Mouse (Mus musculus) embryonic fibroblast, embryonic 13.5 days (primary cell): ENCODE data around the gene Tbxas1. TPM values are rescaled to one million over a fixed set of nuclear protein-coding genes. Genes with fewer than 3 reads are reported as not detected.

Source experiments
- H3K27ac ChIP-seq: 2 replicates; pipeline ENCODE4 v1.5.1; 2012; ENCODE audit warnings: low read length, control low read depth, inconsistent platforms; ENCODE audit not compliant: insufficient read depth
- H3K4me1 ChIP-seq: 2 replicates; pipeline ENCODE4 v1.6.1; 2011; ENCODE audit warnings: low read length; ENCODE audit not compliant: control insufficient read depth, insufficient read depth
- H3K4me3 ChIP-seq: 2 replicates; pipeline ENCODE4 v1.5.1; 2011; ENCODE audit warnings: mild to moderate bottlenecking, control low read depth, low read length; ENCODE audit not compliant: insufficient read depth
- CTCF ChIP-seq: IDR thresholded peaks from 2 replicates; pipeline ENCODE4 v1.5.1; 2011; ENCODE audit warnings: mild to moderate bottlenecking, control low read depth, low read length, moderate library complexity, borderline replicate concordance; ENCODE audit not compliant: insufficient read depth
- POLR2A ChIP-seq: IDR thresholded peaks from 2 replicates; pipeline ENCODE4 v1.6.1; 2011; ENCODE audit warnings: low read depth, mild to moderate bottlenecking, control low read depth, low read length, moderate library complexity
- polyA plus RNA-seq: library from polyadenylated mRNA; stranded (reverse); fragments of >200 nt; gene quantifications from 2 replicates; pipeline ENCODE4 v1.2.4, GENCODE M21; 2011; ENCODE audit warnings: low read depth; ENCODE audit not compliant: missing spikeins, insufficient read length

Gene Tbxas1
- polyA plus RNA-seq, 1 experiment = 0.86 TPM

DNA sequence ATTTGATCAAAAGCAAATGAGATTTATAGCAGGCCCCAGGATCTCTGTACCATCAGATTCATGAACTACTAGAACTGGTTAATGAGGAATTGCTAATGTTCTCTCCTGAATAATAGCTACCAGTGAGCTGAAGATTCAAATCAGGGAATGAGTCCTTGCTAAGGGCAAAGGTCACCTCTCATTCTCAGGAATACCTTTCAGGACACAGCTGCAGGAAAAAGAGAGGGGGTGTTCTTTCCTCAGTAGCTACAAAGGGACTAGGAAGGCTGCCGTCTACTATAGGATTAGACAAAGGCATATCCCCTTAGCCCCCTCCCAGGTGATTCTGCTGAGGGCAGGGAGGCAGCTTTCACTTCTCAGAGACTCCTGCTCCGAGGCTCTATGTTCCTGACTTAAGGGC lies 5.1 kb upstream of the Tbxas1 start:
- no peak overlapping the region for H3K27ac ChIP-seq
- peaks cover 17% of the 10 kb centered on the region for H3K4me1 ChIP-seq
- no peak overlapping the region for H3K4me3 ChIP-seq
- TF ChIP-seq POLR2A = no peak
- no peak for TF ChIP-seq CTCF

DNA sequence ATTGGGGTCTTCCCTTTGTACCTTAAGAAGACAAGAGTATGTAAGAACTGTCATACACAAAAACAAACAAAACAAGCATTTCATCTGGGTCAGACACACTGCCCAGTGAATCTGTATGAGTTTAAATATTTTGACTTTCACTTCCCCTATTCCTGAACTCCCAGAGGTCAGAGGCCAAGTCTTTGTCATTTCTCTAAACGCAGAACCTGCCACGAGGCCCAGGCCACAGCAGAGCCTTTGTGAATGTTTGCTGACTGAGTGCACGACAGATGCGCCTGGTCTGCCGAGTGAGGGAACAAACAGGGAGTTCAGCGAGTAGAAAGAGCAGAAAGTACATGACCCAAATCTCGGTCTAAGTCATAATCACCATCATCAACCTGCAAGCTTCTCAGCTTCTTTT lies 4.2 kb upstream of the Tbxas1 start:
- H3K4me1 ChIP-seq = peaks cover 17% of the 10 kb centered on the region
- no peak overlapping the region for H3K4me3 ChIP-seq
- no peak overlapping the region for H3K27ac ChIP-seq
- no peak for TF ChIP-seq CTCF
- TF ChIP-seq POLR2A = no peak

DNA sequence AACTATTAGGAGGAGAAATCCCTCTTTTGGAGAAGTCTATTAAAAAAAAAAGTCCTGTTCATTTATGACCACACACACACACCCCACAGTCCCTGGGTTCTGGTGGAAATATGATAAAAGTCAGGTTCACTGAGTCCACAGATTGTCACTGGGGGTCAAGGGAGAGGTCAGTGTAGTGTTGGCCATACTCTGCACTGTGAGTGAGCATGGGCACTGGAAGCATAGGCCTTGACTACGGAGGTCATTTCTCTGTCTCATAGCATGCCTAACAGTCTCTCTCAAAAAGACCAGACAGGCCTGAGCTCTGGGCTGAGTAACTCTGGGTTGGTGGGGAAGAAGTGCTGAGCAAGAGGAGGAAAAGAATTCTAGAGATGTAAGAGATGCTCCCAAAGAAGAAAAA lies 1.9 kb upstream of the Tbxas1 start:
- Histone ChIP-seq H3K4me1 (peaks cover 19% of the 10 kb centered on the region), H3K4me3 (peak overlapping the region; percentile 92), H3K27ac (no peak overlapping the region)
- no peak for TF ChIP-seq CTCF
- no peak for TF ChIP-seq POLR2A

DNA sequence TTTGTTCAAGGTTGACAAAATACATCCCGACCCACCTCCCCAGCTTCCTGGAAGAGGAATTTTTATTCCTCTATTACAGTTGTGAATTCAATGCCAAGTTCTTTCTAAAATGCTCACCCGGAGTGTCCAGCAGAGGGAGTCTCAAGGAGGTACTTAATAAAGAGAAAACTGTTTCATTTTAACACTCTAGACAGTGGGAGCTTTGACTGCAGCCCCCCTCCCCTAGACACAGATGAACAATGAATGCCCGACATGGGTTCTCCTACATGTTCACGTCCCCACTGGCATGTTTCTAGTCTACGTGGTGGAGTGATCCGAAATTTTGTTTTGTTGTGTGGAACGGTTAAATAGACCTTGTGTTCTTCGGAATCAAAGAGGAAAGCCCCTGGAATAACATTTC lies 1.2 kb upstream of the Tbxas1 start:
- H3K4me3 ChIP-seq = peak overlapping the region; percentile 92
- peak overlapping the region; percentile 6; the same call in 1 of the 2 replicates for H3K27ac ChIP-seq
- no peak for TF ChIP-seq POLR2A
- no peak for TF ChIP-seq CTCF
- H3K4me1 ChIP-seq = peaks cover 19% of the 10 kb centered on the region

DNA sequence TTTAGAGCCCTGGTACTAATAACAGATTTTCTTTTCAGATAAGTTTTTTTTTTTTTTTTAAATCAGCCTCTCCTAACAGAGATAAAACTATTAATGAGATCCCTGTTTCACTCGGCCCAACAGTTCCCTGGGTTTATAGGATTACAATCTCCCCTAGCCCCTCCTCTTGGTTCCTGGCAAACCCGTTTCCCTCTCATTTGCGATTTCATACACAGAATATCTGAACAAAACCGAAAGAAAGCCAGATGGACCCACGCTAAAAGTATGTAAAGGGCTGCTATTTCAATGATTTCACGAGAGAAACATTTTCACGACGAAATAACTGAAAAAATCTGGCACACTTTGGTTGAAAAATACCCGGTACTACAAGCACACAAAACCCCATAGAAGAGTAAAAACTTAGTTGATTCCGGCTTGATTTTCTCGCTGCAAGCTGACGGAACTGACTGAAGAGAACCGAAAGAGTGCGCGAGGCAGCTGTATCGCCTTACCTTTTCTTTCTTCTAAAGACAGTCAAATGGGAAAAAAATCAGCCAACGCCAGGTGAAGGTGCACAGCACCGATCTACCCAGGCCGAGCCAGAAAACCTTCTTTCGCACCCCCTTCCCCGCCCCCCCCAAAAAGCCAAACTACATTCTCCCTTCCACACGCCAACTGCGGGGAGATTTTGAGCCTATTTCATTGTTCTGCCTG lies 493 bp upstream of the Tbxas1 start:
- TF ChIP-seq CTCF (no peak), POLR2A (no peak)

DNA sequence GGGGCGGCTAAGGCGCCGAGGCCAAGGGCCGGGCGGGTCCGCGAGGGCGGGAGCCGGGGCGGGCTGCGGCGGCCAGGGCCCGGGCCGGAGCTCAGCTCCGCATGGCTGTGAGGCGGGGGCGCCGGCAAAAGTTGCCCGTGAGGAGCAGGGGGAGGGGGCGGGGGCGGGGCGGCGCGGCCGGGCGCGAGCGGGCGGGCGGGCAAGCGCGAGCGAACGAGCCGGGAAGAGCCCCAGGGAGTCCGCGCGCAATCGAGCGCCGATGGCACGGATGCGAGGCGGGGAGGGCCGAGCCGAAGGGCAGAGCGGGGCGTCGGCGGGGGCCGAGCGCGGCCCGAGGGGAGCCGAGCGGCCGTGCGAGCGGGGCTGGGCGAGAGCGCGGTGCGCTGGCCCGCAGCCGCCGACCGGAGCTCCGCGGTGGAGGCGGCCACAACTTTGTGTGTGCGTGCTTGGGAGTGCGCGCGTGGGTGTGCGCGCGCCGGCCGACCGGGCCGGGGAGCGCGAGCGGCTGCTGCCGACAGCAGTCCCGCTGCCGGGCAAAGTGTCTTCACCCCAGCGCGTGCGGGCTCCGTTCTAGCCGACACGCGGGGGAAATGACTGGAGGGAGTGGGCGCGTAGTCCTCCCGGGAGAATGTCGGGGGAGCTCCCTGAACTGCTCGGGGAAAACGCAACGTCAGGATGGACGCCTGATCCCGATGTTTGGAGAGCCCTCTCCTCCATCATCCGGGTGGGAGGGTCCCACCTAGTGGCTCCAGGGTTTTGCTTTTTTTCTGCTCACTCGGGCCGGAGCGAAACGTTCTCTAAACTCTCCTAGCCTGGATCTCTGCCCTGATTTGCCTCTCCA lies 1.1 kb downstream of the Tbxas1 start, which contains the start of gene Hipk2:
Gene Hipk2, minus strand, starts transcription at position 95 of the 841 bp plus-strand sequence.
- TF ChIP-seq POLR2A (peak; percentile 4), CTCF (no peak)
- Histone ChIP-seq H3K4me3 (peak within 1 kb of the TSS; percentile 92), H3K4me1 (peaks cover 16% of the 10 kb centered on the region), H3K27ac (peak within 1 kb of the TSS; percentile 87)

More for the DNA sequence above, 493 bp upstream of the Tbxas1 start:
- H3K4me3 ChIP-seq = peak overlapping the region; percentile 92
- peak overlapping the region; percentile 87 for H3K27ac ChIP-seq
- H3K4me1 ChIP-seq = peaks cover 19% of the 10 kb centered on the region

DNA sequence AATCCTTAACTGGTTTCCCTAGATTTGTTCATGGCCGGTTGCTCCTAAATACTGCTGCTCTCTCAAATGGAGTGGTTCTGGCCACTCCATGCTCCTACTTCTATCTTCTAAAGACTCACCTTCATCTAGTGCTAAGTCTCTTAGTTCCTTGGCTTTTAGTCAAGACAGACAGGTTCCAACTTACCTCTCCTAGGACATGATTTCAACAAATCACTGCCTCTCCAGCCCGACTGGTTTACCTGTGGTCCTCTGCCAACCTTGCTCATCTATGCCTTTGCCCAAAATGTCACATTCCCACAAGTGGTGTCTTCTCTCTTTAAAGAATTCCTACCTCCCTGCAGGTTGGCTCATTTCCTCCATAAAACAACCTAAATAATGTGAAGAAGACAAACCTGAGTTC lies 2.5 kb downstream of the Tbxas1 start:
- H3K4me3 ChIP-seq = no peak overlapping the region
- no peak overlapping the region for H3K27ac ChIP-seq
- peaks cover 11% of the 10 kb centered on the region for H3K4me1 ChIP-seq
- TF ChIP-seq CTCF = no peak
- TF ChIP-seq POLR2A = no peak

DNA sequence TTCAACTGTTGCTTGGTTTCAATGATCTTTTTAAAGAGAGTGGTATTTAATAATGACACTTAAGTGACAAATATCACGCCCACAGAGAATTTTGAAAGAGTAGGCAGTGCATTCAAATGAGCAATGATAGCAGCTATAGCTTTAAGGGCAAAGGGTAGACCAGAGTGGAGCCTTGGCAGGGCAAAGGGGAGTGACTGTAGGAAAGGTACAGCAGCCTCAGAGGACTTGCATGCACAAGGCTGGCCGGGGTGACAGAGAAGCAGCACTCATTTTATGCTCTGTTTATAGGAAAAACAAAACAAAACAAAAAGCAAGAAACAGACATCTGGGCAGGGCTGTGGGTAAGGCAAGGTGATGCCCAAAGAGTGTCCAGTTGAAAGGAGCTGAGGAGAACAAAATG lies 6.3 kb downstream of the Tbxas1 start:
- Histone ChIP-seq H3K27ac (no peak overlapping the region), H3K4me3 (no peak overlapping the region), H3K4me1 (peaks cover 11% of the 10 kb centered on the region; the same call in 1 of the 2 replicates)
- TF ChIP-seq CTCF (no peak), POLR2A (no peak)

DNA sequence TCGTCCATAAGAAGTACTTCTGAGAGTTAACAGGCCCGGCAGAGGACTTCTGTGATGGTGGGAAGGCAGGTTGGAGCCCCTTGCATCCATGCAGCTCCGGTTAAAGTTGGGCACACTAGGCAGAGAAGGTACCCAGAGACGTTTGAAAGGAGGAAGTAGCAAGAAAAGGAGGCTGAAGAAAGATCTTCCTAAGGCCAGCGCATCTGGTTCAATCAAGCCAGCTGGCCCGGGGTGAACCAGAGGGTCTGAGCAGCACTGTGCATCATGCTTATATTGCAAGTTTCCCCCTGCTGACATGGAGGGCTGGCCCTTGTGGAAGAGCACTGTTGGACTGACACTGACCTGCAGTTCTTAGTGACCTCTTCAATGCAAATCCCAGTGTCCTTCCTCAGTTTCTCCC lies 6.8 kb downstream of the Tbxas1 start:
- Histone ChIP-seq H3K4me1 (peaks cover 11% of the 10 kb centered on the region; the same call in 1 of the 2 replicates), H3K4me3 (no peak overlapping the region), H3K27ac (no peak overlapping the region)
- no peak for TF ChIP-seq POLR2A
- no peak for TF ChIP-seq CTCF

DNA sequence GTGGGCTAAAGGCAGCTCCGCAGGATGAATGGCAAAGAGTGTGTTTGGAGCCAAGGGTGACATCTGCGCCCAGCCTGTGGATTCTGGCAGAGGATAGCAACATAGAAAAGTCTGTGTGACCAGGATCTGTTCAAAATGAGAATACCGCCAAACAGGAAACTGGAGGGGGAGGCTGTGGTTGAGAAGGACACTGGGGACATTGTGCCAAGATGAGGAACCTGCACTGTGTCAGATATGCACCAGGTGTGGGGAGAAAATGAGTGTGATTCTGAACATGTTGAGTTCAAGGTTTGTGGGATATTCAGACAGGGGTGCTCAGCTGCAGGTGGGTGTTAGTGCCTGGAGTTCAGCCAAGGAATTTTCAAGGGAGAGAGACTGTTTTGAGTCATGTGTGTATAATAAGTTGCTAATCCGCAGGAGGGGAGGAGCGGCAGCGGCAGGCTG lies 7.5 kb downstream of the Tbxas1 start:
- H3K4me3 ChIP-seq = no peak overlapping the region
- peaks cover 8% of the 10 kb centered on the region; the same call in 1 of the 2 replicates for H3K4me1 ChIP-seq
- H3K27ac ChIP-seq = no peak overlapping the region
- TF ChIP-seq POLR2A = no peak
- no peak for TF ChIP-seq CTCF
